Mouse (Mus musculus) midbrain, embryonic 15.5 days (tissue): ENCODE data around the gene Rabif. TPM values are rescaled to one million over a fixed set of nuclear protein-coding genes. Genes with fewer than 3 reads are reported as not detected.
"Not testable (repeated sequence)": the region's sequence is repeated elsewhere in the genome, so short reads cannot be mapped to it uniquely, and the experiment has no call there.

Experiments
- ATAC-seq: fragments of 200-750 bp; cut with Nextera tagmentation; replicated peaks from 2 replicates; pipeline ENCODE4 v1.8.0; 2017; ENCODE audit warnings: moderate TSS enrichment
- H3K27ac ChIP-seq: fragments of 300-500 bp; sonication (generic); 2 replicates; pipeline ENCODE4 v1.5.1; 2015; ENCODE audit warnings: mild to moderate bottlenecking, inconsistent platforms
- H3K27me3 ChIP-seq: fragments of 300-500 bp; sonication (generic); replicated peaks from 2 replicates; pipeline ENCODE4 v1.6.1; 2015; ENCODE audit warnings: inconsistent platforms
- H3K36me3 ChIP-seq: fragments of 300-500 bp; sonication (generic); replicated peaks from 2 replicates; pipeline ENCODE4 v1.6.1; 2015; ENCODE audit warnings: inconsistent platforms
- H3K4me1 ChIP-seq: fragments of 300-500 bp; sonication (generic); 2 replicates; pipeline ENCODE4 v1.6.1; 2015; ENCODE audit warnings: inconsistent platforms
- H3K4me2 ChIP-seq: fragments of 300-500 bp; sonication (generic); 2 replicates; pipeline ENCODE4 v1.6.1; 2015; ENCODE audit warnings: inconsistent platforms, mild to moderate bottlenecking, moderate library complexity
- H3K4me3 ChIP-seq: fragments of 300-500 bp; sonication (generic); 2 replicates; pipeline ENCODE4 v1.5.1; 2015; ENCODE audit warnings: mild to moderate bottlenecking, inconsistent platforms
- H3K9ac ChIP-seq: fragments of 300-500 bp; sonication (generic); 2 replicates; pipeline ENCODE4 v1.6.1; 2015; ENCODE audit warnings: mild to moderate bottlenecking, inconsistent platforms
- H3K9me3 ChIP-seq: fragments of 300-500 bp; sonication (generic); 2 replicates; pipeline ENCODE4 v1.6.1; 2016; ENCODE audit warnings: inconsistent platforms
- WGBS: fragments of 180-500 bp; shearing (Covaris S2); methylation state at CpG from one replicate; pipeline ENCODE4 v1.1.7; 2015; ENCODE audit warnings: mixed read lengths; 5-methylcytosine and 5-hydroxymethylcytosine counted together
- polyA plus RNA-seq: library from polyadenylated mRNA; unstranded; fragments of >200 nt; fragmentation: Nextera tagmentation; extraction: Ambion mirVana; gene quantifications from 2 replicates; pipeline ENCODE4 v1.2.1, GENCODE M21; 2015

Rabif gene
- polyA plus RNA-seq, 1 experiment from 2014 or later, result 70.7 TPM

GRCm38 (mm10) chr1:134530618-134531017 is 36.2 kb downstream of the Rabif start:
- Histone ChIP-seq H3K36me3 (no peaks in the 10 kb centered on the region), H3K27me3 (no peaks in the 10 kb centered on the region), H3K9me3 (no peaks in the 10 kb centered on the region), H3K9ac (no peak overlapping the region), H3K27ac (no peak overlapping the region), H3K4me1 (no peaks in the 10 kb centered on the region), H3K4me2 (no peak overlapping the region), H3K4me3 (no peak overlapping the region)
- 65% methylated on average over 6 of the region's 6 CpGs for WGBS
- no peak for ATAC-seq

DNA sequence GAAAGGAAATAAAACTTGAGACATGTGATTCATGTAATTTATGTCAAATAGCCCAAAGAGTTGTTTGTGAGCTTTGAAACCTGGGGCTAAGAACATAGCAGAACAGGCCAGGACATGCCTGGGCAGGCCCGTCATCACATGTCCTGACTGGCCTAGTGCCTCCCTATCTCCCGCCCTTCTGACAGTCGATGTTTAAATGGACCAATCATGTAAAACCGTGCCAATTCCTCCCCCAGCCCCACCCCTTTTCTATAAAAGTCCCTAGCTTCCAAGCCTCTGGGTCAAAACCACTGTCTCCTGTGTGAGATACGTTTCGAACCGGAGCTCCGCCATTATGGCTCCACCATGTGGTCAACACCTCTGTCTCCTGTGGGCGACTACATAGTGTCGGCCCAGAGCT is 39.3 kb downstream of the Rabif start:
- ATAC-seq, H3K9ac ChIP-seq, H3K9me3 ChIP-seq, H3K4me2 ChIP-seq, H3K36me3 ChIP-seq, H3K4me3 ChIP-seq, H3K27me3 ChIP-seq, H3K4me1 ChIP-seq, H3K27ac ChIP-seq: not testable (repeated sequence)
- WGBS, result 91% methylated on average over 10 of the region's 10 CpGs

- no peak for ATAC-seq
- Histone ChIP-seq H3K4me2 (no peak overlapping the region), H3K27ac (no peak overlapping the region), H3K4me1 (no peaks in the 10 kb centered on the region; the same call in 1 of the 2 replicates), H3K9me3 (no peaks in the 10 kb centered on the region), H3K9ac (no peak overlapping the region), H3K36me3 (no peaks in the 10 kb centered on the region), H3K27me3 (no peaks in the 10 kb centered on the region), H3K4me3 (no peak overlapping the region)
- WGBS, result 90% methylated on average over 1 of the region's 1 CpGs
Observed at GRCm38 (mm10) chr1:134535054-134535453, 40.6 kb downstream of the Rabif start.

DNA sequence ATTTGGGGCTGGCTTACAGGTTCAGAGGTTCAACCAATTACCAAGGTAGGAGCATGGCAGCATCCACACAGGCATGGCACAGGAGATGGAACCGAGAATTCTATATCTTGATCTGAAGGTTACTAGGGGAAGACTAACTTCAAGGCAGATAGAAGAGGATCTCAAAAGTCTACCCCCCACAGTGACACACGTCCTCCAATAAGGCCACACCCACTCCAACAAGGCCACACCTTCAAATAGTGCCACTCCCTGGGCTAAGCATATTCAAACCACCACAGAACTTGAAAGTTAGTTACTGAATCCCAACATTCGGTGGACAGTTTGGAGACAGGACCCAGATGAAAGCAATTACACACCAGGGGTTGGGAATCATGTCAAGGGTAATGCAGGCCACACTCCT is 41.1 kb downstream of the Rabif start:
- WGBS, result 76% methylated on average over 3 of the region's 3 CpGs
- no peak for ATAC-seq
- no peaks in the 10 kb centered on the region for H3K9me3 ChIP-seq

GRCm38 (mm10) chr1:134540610-134541009 is 46.2 kb downstream of the Rabif start:
- no peak overlapping the region for H3K9ac ChIP-seq
- H3K27me3 ChIP-seq, result no peaks in the 10 kb centered on the region
- ATAC-seq, result no peak
- 95% methylated on average over 10 of the region's 10 CpGs for WGBS
- no peak overlapping the region for H3K4me3 ChIP-seq
- no peak overlapping the region for H3K27ac ChIP-seq
- no peaks in the 10 kb centered on the region; the same call in 1 of the 2 replicates for H3K9me3 ChIP-seq
- no peaks in the 10 kb centered on the region for H3K36me3 ChIP-seq
- no peak overlapping the region for H3K4me2 ChIP-seq
- H3K4me1 ChIP-seq, result no peaks in the 10 kb centered on the region; the same call in 1 of the 2 replicates

More for the DNA sequence above, 41.1 kb downstream of the Rabif start:
- no peaks in the 10 kb centered on the region; the same call in 1 of the 2 replicates for H3K4me1 ChIP-seq
- H3K4me3 ChIP-seq, result no peak overlapping the region
- H3K27ac ChIP-seq, result no peak overlapping the region
- no peaks in the 10 kb centered on the region for H3K36me3 ChIP-seq
- H3K9ac ChIP-seq, result no peak overlapping the region
- no peak overlapping the region for H3K4me2 ChIP-seq
- H3K27me3 ChIP-seq, result no peaks in the 10 kb centered on the region

- WGBS, result 72% methylated on average over 4 of the region's 4 CpGs
- Histone ChIP-seq H3K9me3 (no peaks in the 10 kb centered on the region; the same call in 1 of the 2 replicates), H3K4me3 (no peak overlapping the region), H3K27me3 (no peaks in the 10 kb centered on the region), H3K27ac (no peak overlapping the region), H3K36me3 (no peaks in the 10 kb centered on the region), H3K9ac (no peak overlapping the region), H3K4me1 (no peaks in the 10 kb centered on the region), H3K4me2 (no peak overlapping the region)
- no peak for ATAC-seq
Observed at GRCm38 (mm10) chr1:134548231-134548630, 53.8 kb downstream of the Rabif start.

DNA sequence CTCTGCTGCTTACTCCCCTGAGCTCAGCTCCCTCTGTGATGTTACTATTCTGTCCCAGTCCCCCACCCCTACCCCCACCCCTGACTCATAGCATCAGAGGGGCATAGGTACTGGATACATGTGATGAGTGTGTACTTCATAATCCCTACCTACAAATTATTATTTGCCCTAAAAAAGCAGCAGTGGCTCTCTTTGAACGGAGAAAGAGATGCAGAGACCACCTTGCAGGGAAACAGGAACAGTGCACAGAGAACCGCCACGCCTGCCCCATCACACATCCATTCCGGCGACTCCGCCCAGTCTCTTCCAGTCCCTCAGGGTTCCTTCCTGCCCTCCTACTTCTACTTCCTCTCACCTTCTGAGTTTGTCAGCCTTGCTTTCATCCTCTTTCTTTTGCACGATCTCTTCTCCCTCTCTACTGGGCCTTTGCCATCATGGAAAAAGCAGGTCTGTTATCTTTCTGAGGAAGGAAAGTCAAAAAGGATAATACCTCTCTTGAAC is 55.2 kb downstream of the Rabif start, which contains the start of gene Mgat4e:
Gene Mgat4e (minus strand): TSS at position 51 of the 501 bp plus-strand sequence.
- WGBS, result 72% methylated on average over 7 of the region's 7 CpGs
- no peaks in the 10 kb centered on the region for H3K27me3 ChIP-seq
- no peaks in the 10 kb centered on the region for H3K4me1 ChIP-seq
- H3K4me2 ChIP-seq, result no peak within 1 kb of the TSS
- H3K9me3 ChIP-seq, result no peaks in the 10 kb centered on the region; the same call in 1 of the 2 replicates
- no peak within 1 kb of the TSS for H3K27ac ChIP-seq
- H3K36me3 ChIP-seq, result no peaks in the 10 kb centered on the region
- no peak within 1 kb of the TSS for H3K9ac ChIP-seq
- no peak within 1 kb of the TSS for H3K4me3 ChIP-seq
- ATAC-seq, result no peak

- Histone ChIP-seq H3K4me1 (peaks cover 5% of the 10 kb centered on the region), H3K9me3 (no peaks in the 10 kb centered on the region), H3K9ac (no peak overlapping the region), H3K4me3 (no peak overlapping the region), H3K36me3 (no peaks in the 10 kb centered on the region), H3K27me3 (no peaks in the 10 kb centered on the region), H3K4me2 (no peak overlapping the region), H3K27ac (no peak overlapping the region)
- no peak for ATAC-seq
- WGBS, result 91% methylated on average over 3 of the region's 3 CpGs
Observed at GRCm38 (mm10) chr1:134551869-134552268, 57.4 kb downstream of the Rabif start.

GRCm38 (mm10) chr1:134552396-134552795 is 57.9 kb downstream of the Rabif start:
- Histone ChIP-seq H3K9me3 (no peaks in the 10 kb centered on the region), H3K4me1 (peaks cover 9% of the 10 kb centered on the region), H3K4me2 (no peak overlapping the region), H3K4me3 (no peak overlapping the region), H3K36me3 (no peaks in the 10 kb centered on the region), H3K9ac (no peak overlapping the region), H3K27ac (no peak overlapping the region), H3K27me3 (no peaks in the 10 kb centered on the region)
- no peak for ATAC-seq
- WGBS, result 69% methylated on average over 3 of the region's 3 CpGs

GRCm38 (mm10) chr1:134555240-134555870 is 60.9 kb downstream of the Rabif start:
- Histone ChIP-seq H3K9me3 (no peaks in the 10 kb centered on the region), H3K36me3 (no peaks in the 10 kb centered on the region), H3K27ac (0 out of 2 replicates have a peak overlapping the region, but pooled peaks have one; percentile 95), H3K27me3 (no peaks in the 10 kb centered on the region), H3K4me2 (peak overlapping the region; percentile 79), H3K4me1 (peaks cover 17% of the 10 kb centered on the region), H3K9ac (no peak overlapping the region), H3K4me3 (peak overlapping the region; percentile 64; the same call in 1 of the 2 replicates)
- WGBS, result 32% methylated on average over 13 of the region's 13 CpGs
- ATAC-seq, result no peak

DNA sequence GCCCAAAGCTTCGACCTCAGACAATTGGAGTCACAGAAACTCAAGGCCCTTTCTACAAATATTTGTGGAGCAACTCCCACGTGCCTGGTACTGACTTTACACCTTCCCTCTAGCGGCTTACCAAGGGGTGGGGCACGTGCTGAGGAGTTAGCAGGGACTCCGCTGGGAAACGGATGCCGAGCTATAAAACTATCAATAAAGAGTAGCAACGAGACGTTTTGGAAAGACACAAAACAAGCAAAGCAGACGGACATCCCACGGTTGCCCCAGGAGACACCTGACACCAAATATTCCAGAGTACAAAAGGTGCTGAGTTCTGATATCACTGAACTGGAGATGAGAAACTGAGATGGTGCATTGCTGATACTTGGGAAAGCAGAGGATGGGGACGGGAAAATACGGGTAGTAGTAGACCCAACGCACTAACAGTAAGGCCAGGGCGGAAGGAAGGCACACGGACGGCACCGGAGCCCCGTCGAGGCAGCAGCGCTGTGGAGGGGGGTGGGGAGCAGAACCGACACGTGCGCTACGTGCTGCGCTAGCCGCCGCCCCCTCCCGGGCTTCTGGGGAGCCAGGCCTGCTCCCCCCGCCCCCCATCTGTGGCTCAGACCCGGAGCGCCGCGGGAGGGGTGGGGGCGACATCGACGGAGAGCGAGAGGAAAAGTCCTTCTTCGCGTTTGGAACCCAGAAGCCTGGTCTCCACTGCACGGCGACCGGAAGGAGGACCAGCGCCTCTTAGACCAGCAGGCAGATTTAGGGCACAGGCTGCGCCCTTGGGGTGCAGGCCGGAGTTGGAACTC is 61.6 kb downstream of the Rabif start:
- H3K27me3 ChIP-seq, result no peaks in the 10 kb centered on the region
- peak overlapping the region; percentile 79 for H3K4me2 ChIP-seq
- under 1% methylated on average over 46 of the region's 46 CpGs for WGBS
- ATAC-seq, result peak; percentile 58
- H3K4me3 ChIP-seq, result peak overlapping the region; percentile 64
- no peaks in the 10 kb centered on the region for H3K36me3 ChIP-seq
- H3K27ac ChIP-seq, result peak overlapping the region; percentile 95
- peaks cover 17% of the 10 kb centered on the region for H3K4me1 ChIP-seq
- H3K9ac ChIP-seq, result peak overlapping the region; percentile 74
- H3K9me3 ChIP-seq, result no peaks in the 10 kb centered on the region

DNA sequence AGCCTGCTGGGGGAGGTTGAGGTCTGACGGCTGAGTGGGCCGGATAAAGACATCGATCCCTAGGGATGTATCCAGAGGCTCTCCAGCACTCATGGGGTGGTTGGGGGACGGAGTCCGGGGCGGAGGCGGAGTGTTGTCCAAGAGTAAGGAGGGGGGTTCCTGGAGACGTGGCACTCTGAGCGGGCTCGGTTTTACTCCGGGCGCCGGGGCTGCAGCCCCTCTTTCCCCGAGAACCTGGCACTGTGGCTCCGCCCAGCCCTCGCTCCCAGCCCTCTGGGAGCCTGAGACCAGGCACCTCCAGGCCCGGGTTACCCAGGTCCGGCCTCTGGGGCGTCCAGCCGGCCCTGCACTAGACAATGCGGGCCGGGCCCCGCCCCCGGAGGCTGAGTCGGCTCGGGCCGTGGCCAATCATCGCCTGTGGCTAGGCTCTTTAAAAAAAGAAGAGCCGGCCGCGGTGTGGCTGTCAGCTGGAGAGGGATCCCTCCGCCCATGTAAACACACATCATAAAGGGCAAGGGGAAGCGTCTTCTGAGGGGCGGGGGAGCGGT is 62.3 kb downstream of the Rabif start:
- peak; percentile 95 for ATAC-seq
- Histone ChIP-seq H3K9ac (peak overlapping the region; percentile 74), H3K27me3 (no peaks in the 10 kb centered on the region), H3K36me3 (no peaks in the 10 kb centered on the region), H3K4me3 (peak overlapping the region; percentile 64), H3K27ac (peak overlapping the region; percentile 95), H3K4me1 (peaks cover 17% of the 10 kb centered on the region), H3K9me3 (no peaks in the 10 kb centered on the region), H3K4me2 (peak overlapping the region; percentile 79)
- WGBS, result under 1% methylated on average over 35 of the region's 35 CpGs
